Mouse (Mus musculus) erythroblast, embryonic 14.5 days (primary cell): ENCODE measurements around the gene Acox1.

Source experiments
- GATA1 ChIP-seq: IDR thresholded peaks from 2 replicates; pipeline ENCODE4 v1.6.1; 2012; ENCODE audit warnings: low read length, inconsistent platforms, mixed read lengths
- TAL1 ChIP-seq: IDR thresholded peaks from 3 replicates; pipeline ENCODE4 v1.6.1; 2012; ENCODE audit warnings: low read length, inconsistent platforms, mixed read lengths

DNA sequence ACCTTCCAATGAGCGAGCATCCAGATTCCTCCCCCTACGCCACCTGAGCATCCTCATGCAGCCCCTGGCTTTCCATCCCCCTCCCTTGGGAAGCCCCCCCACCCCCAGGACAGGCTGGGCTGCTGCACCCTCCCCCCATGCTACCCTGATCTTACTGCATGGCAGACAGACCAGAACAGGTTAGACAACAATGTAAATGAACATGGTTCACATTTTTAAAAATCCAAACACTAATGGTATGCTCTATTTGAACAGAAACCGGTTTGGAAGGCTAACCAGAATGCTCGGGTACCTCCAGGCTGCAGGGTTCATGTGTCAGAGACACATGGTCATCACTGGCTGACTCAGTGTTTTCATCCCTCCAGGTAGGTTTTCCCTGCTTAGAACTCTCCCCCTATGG, 29.9 kb upstream of the Acox1 start:
- no peak for TF ChIP-seq GATA1
- TF ChIP-seq TAL1, result no peak
